Mouse (Mus musculus) yolk sac, embryonic 10.5 days (tissue): Measurements from ENCODE around the gene Tfap2e.
A peak's percentile ranks its signal among the peaks of the same experiment; 100 is the strongest.

Experiments
- DNase-seq: peaks from one replicate; pipeline ENCODE4 v3.0.0-alpha.2; 2017; ENCODE audit warnings: low spot score

The Tfap2e gene

DNA sequence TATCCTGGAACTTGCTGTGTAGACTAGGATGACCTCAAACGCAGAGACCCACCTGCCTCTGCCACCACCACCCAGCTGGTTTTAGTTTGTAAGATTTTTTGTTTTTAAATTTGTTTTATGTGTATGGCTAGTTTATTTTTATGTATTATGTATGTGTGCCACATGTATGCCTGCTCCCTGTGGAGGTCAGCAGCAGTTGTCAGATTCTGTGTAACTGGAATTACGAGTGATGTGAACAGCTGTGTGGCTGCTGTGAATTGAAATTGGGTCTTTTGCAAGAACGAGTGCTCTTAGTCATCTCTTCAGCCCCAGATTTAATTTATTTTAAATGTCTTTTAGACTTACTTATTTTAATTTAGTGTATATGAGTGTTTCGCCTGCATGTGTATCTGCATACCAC is 39.1 kb downstream of the Tfap2e start:
- DNase-seq: no peak

DNA sequence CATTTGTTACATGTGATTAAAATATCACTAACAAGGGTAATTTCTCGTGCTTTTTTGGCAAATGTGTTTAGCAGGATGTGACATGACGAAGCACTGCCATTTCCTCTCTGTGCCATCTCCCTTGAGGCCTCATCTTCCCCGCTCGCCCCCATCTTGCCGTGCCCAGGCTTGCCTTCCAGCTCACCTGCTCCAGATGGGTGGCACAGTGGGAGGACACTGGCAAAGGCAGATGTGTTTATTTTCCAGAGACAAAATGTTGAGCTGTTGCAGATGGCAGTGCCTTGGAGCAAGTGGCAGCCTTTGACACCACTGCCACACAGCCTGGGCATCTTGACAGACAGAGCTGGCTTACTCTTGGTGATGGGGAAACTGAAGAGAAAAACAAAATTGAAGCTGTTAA is 43.0 kb downstream of the Tfap2e start:
- no peak for DNase-seq

DNA sequence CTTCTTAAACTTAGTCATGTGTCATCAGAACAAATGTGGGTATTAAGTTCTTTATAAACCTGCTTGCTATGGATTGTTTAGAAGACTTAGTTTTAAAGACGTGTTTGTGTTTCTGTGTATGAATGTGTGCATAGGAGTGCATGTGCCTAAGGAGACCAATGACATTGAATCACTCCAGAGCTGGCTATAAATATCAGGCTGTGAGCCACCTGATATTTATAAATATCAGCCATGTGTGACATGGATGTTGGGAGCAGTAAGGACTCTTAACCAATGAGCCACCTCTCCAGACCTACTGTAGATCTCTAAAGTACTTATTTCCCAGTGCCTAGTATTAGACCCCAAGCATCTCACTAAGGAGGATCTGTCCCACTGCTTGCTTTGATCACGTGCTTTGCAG is 46.6 kb downstream of the Tfap2e start:
- DNase-seq: no peak

DNA sequence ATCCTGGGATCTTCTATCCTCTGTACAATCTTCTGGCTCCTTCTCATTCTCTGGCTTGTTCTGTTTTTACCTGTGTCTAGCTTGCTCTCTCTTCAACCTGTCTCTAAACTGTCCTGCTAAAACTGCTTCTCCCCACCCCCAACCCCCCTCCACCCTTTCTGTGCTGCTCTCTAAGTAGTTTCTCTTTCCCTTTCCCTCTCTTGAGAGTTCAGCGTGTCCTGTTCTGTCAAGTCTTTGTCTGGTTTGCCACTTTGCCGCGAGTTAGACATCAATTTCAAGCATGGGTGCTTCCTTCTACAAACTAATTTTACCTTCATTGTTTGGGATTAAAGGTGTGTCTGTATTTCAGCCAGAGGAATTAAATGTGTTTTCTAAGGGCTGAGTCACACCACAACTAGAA is 53.0 kb downstream of the Tfap2e start:
- DNase-seq: no peak

DNA sequence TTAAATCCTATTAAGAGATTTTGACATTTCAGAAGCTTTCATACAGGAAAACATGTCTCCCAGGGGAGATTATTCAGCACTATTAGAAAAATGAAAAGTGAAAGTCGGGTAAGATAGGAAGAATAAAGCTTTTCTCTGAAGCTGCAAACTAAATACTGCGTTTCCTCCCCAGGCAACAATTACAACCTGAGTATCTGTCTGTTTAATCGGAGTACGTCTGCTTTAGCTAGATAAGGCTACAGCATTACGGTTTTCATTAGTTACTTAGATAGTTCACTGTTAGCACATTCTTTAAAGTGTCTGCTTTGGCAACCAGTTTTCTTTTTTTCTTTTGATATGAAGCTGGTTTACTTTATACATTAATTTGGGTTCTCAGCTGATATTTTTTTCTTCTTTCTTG is 53.7 kb downstream of the Tfap2e start:
- no peak for DNase-seq

DNA sequence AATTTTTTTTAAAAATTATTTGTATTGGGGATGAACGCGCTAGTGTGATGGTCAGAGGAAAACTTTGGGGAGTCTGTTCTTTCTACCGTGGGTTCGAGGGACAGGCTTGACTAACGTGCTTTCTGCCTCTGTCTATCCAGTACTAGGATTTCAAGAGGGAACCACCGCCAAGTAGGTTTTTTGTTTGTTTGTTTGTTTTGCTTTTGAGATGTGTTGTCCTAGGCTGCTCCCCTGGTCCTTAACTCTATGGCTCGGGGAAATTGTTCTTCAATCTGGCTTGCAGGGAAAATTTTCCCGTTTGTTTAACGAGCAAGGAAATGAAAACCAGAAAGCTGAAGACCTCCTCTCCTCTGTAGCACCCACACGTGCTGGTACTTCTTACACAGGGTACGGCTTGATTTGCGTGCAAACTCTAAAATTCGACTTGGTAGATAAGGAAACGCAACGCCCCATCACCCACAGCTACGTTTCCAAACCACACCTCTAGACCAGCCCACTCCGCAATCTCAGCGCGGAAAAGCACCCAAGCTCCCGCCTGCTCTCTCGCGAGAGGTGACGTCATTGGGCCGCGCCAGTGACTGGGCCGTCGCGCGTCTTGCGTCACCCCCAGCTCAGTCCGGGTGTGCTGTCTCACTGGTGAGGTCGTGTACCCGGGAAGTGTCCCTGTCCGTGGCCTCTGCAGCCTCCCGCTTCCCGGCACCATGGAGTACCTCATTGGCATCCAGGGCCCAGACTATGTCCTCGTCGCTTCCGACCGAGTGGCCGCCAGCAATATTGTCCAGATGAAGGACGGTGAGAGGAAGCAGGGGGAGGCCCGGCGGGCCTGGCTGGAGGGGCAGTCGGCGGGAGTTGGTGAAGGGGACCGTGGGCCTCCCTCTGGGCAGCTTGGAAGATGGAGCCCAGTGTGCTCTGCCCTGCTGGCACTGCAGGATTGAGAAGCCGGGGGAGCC is 58.7 kb downstream of the Tfap2e start, which contains the start of gene Psmb2:
Psmb2 (plus strand) TSS at position 577 of the 950 bp plus-strand sequence.
- peak; percentile 98 for DNase-seq

DNA sequence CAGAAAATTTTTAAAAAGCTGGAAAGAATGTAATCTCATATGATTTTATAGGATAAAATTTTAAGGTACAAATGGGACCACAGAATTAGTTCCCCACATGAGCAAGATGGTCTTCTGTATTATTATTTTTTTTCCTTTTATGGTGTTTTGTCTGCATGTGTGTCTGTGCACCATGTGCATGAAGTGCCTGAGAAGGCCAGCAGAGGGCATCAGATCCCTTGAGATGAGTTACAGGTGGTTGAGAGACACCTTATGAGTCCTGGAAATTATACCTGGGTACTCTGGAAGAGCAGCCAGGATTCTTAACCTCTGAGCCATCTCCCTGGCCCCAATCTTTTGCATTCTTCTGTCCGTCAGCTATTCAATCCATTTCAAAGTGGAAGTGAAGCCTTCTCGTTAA is 69.0 kb downstream of the Tfap2e start:
- DNase-seq: no peak
